Mouse (Mus musculus): ENCODE data around the gene Efcab6. TPM values are rescaled to one million over a fixed set of nuclear protein-coding genes. Genes with fewer than 3 reads are reported as not detected.

Efcab6 gene
- polyA plus RNA-seq, 1 experiment from 2014 or later, result 0.08 TPM

- H3K36me3 ChIP-seq, result no peaks in the 10 kb centered on the region
- no peak overlapping the region for H3K27ac ChIP-seq
- H3K9ac ChIP-seq, result no peak overlapping the region
- H3K27me3 ChIP-seq, result peaks cover 22% of the 10 kb centered on the region
- H3K4me3 ChIP-seq, result no peak overlapping the region
- no peak for ATAC-seq (ENCODE audit: insufficient number of reproducible peaks, insufficient read depth, low FRiP score, low TSS enrichment, low read depth)
- H3K4me2 ChIP-seq, result no peak overlapping the region
- H3K9me3 ChIP-seq, result 0 out of 2 replicates have a peak, but pooled peaks cover 3% of the 10 kb centered on the region
- H3K4me1 ChIP-seq, result peaks cover 2% of the 10 kb centered on the region; the same call in 1 of the 2 replicates
- WGBS, result 40% methylated on average over 12 of the region's 12 CpGs
These were observed 97.4 kb downstream of the Efcab6 start for GRCm38 (mm10) chr15:83967802-83968201.

GRCm38 (mm10) chr15:83965126-83965525, 100.1 kb downstream of the Efcab6 start:
- Histone ChIP-seq H3K4me1 (peaks cover 2% of the 10 kb centered on the region; the same call in 1 of the 2 replicates), H3K9me3 (0 out of 2 replicates have a peak, but pooled peaks cover 3% of the 10 kb centered on the region), H3K27me3 (peaks cover 6% of the 10 kb centered on the region), H3K9ac (no peak overlapping the region), H3K27ac (no peak overlapping the region), H3K36me3 (no peaks in the 10 kb centered on the region), H3K4me2 (no peak overlapping the region), H3K4me3 (no peak overlapping the region)
- WGBS, result 51% methylated on average over 8 of the region's 8 CpGs
- no peak for ATAC-seq (ENCODE audit: insufficient number of reproducible peaks, insufficient read depth, low FRiP score, low TSS enrichment, low read depth)

GRCm38 (mm10) chr15:83958376-83958775, 106.8 kb downstream of the Efcab6 start:
- H3K27me3 ChIP-seq, result peaks cover 3% of the 10 kb centered on the region; the same call in 1 of the 2 replicates
- no peaks in the 10 kb centered on the region for H3K36me3 ChIP-seq
- WGBS, result 65% methylated on average over 3 of the region's 3 CpGs
- H3K27ac ChIP-seq, result no peak overlapping the region
- no peaks in the 10 kb centered on the region for H3K4me1 ChIP-seq
- H3K4me3 ChIP-seq, result no peak overlapping the region
- no peak for ATAC-seq (ENCODE audit: insufficient number of reproducible peaks, insufficient read depth, low FRiP score, low TSS enrichment, low read depth)
- H3K9me3 ChIP-seq, result no peaks in the 10 kb centered on the region
- H3K4me2 ChIP-seq, result no peak overlapping the region
- no peak overlapping the region for H3K9ac ChIP-seq

GRCm38 (mm10) chr15:83956996-83957395, 108.2 kb downstream of the Efcab6 start:
- 86% methylated on average over 7 of the region's 7 CpGs for WGBS
- no peak for ATAC-seq (ENCODE audit: insufficient number of reproducible peaks, insufficient read depth, low FRiP score, low TSS enrichment, low read depth)
- H3K9ac ChIP-seq, result no peak overlapping the region
- H3K27ac ChIP-seq, result no peak overlapping the region
- H3K36me3 ChIP-seq, result no peaks in the 10 kb centered on the region
- H3K4me2 ChIP-seq, result no peak overlapping the region
- H3K9me3 ChIP-seq, result no peaks in the 10 kb centered on the region
- H3K4me3 ChIP-seq, result no peak overlapping the region
- no peaks in the 10 kb centered on the region for H3K27me3 ChIP-seq
- no peaks in the 10 kb centered on the region for H3K4me1 ChIP-seq

GRCm38 (mm10) chr15:83955948-83956707, 109.1 kb downstream of the Efcab6 start:
- Histone ChIP-seq H3K9me3 (no peaks in the 10 kb centered on the region), H3K27me3 (no peaks in the 10 kb centered on the region), H3K4me2 (no peak overlapping the region), H3K4me1 (no peaks in the 10 kb centered on the region), H3K27ac (no peak overlapping the region), H3K9ac (no peak overlapping the region), H3K36me3 (no peaks in the 10 kb centered on the region), H3K4me3 (no peak overlapping the region)
- no peak for ATAC-seq (ENCODE audit: insufficient number of reproducible peaks, insufficient read depth, low FRiP score, low TSS enrichment, low read depth)
- 70% methylated on average over 8 of the region's 8 CpGs for WGBS

GRCm38 (mm10) chr15:83949729-83950491, 115.3 kb downstream of the Efcab6 start:
- Histone ChIP-seq H3K4me1 (peaks cover 4% of the 10 kb centered on the region; the same call in 1 of the 2 replicates), H3K27ac (no peak overlapping the region), H3K9ac (no peak overlapping the region), H3K9me3 (no peaks in the 10 kb centered on the region), H3K27me3 (no peaks in the 10 kb centered on the region), H3K36me3 (no peaks in the 10 kb centered on the region), H3K4me3 (no peak overlapping the region), H3K4me2 (no peak overlapping the region)
- no peak for ATAC-seq (ENCODE audit: insufficient number of reproducible peaks, insufficient read depth, low FRiP score, low TSS enrichment, low read depth)
- WGBS, result 49% methylated on average over 16 of the region's 16 CpGs

- Histone ChIP-seq H3K4me2 (no peak overlapping the region), H3K4me1 (0 out of 2 replicates have a peak, but pooled peaks cover 5% of the 10 kb centered on the region), H3K9me3 (no peaks in the 10 kb centered on the region), H3K27ac (no peak overlapping the region), H3K9ac (no peak overlapping the region), H3K27me3 (no peaks in the 10 kb centered on the region; the same call in 1 of the 2 replicates), H3K36me3 (no peaks in the 10 kb centered on the region), H3K4me3 (no peak overlapping the region)
- 23% methylated on average over 5 of the region's 5 CpGs for WGBS
- ATAC-seq (ENCODE audit: insufficient number of reproducible peaks, insufficient read depth, low FRiP score, low TSS enrichment, low read depth), result no peak
These were observed 125.5 kb downstream of the Efcab6 start for GRCm38 (mm10) chr15:83939703-83940102.

- Histone ChIP-seq H3K36me3 (no peaks in the 10 kb centered on the region), H3K27ac (no peak overlapping the region), H3K4me1 (0 out of 2 replicates have a peak, but pooled peaks cover 5% of the 10 kb centered on the region), H3K4me2 (no peak overlapping the region), H3K4me3 (no peak overlapping the region), H3K9ac (no peak overlapping the region), H3K9me3 (no peaks in the 10 kb centered on the region), H3K27me3 (no peaks in the 10 kb centered on the region; the same call in 1 of the 2 replicates)
- 73% methylated on average over 2 of the region's 2 CpGs for WGBS
- no peak for ATAC-seq (ENCODE audit: insufficient number of reproducible peaks, insufficient read depth, low FRiP score, low TSS enrichment, low read depth)
These were observed 126.7 kb downstream of the Efcab6 start for GRCm38 (mm10) chr15:83938466-83938865.

- Histone ChIP-seq H3K4me2 (no peak overlapping the region), H3K27me3 (no peaks in the 10 kb centered on the region; the same call in 1 of the 2 replicates), H3K9me3 (no peaks in the 10 kb centered on the region), H3K9ac (no peak overlapping the region), H3K27ac (no peak overlapping the region), H3K4me3 (no peak overlapping the region), H3K4me1 (0 out of 2 replicates have a peak, but pooled peaks cover 5% of the 10 kb centered on the region), H3K36me3 (no peaks in the 10 kb centered on the region)
- no peak for ATAC-seq (ENCODE audit: insufficient number of reproducible peaks, insufficient read depth, low FRiP score, low TSS enrichment, low read depth)
- WGBS, result 91% methylated on average over 4 of the region's 4 CpGs
These were observed 128.7 kb downstream of the Efcab6 start for GRCm38 (mm10) chr15:83936506-83936905.

GRCm38 (mm10) chr15:83934816-83935215, 130.4 kb downstream of the Efcab6 start:
- Histone ChIP-seq H3K36me3 (no peaks in the 10 kb centered on the region), H3K9me3 (no peaks in the 10 kb centered on the region), H3K4me2 (no peak overlapping the region), H3K9ac (no peak overlapping the region), H3K27ac (no peak overlapping the region), H3K4me1 (0 out of 2 replicates have a peak, but pooled peaks cover 2% of the 10 kb centered on the region), H3K27me3 (no peaks in the 10 kb centered on the region; the same call in 1 of the 2 replicates), H3K4me3 (no peak overlapping the region)
- 54% methylated on average over 2 of the region's 2 CpGs for WGBS
- ATAC-seq (ENCODE audit: insufficient number of reproducible peaks, insufficient read depth, low FRiP score, low TSS enrichment, low read depth), result no peak

GRCm38 (mm10) chr15:83925338-83925737, 139.8 kb downstream of the Efcab6 start:
- H3K9ac ChIP-seq, result no peak overlapping the region
- no peak overlapping the region for H3K4me2 ChIP-seq
- H3K36me3 ChIP-seq, result no peaks in the 10 kb centered on the region
- WGBS, result 40% methylated on average over 3 of the region's 3 CpGs
- H3K27me3 ChIP-seq, result no peaks in the 10 kb centered on the region
- no peaks in the 10 kb centered on the region for H3K4me1 ChIP-seq
- H3K27ac ChIP-seq, result no peak overlapping the region
- H3K9me3 ChIP-seq, result no peaks in the 10 kb centered on the region
- ATAC-seq (ENCODE audit: insufficient number of reproducible peaks, insufficient read depth, low FRiP score, low TSS enrichment, low read depth), result no peak
- no peak overlapping the region for H3K4me3 ChIP-seq
